Mouse (Mus musculus) bone marrow, adult 2 months (tissue): ENCODE results near the gene Nhlrc3. TPM values are rescaled to one million over a fixed set of nuclear protein-coding genes. Genes with fewer than 3 reads are reported as not detected.

Experiments
- H3K27ac ChIP-seq: fragments of 200-500 bp; 2 replicates; pipeline ENCODE4 v1.5.1; 2012; ENCODE audit warnings: low read depth, mild to moderate bottlenecking, control low read depth, inconsistent platforms, low read length; ENCODE audit not compliant: control insufficient read depth, poor library complexity, insufficient read depth
- H3K4me1 ChIP-seq: fragments of 200-500 bp; 2 replicates; pipeline ENCODE4 v1.6.1; 2011; ENCODE audit warnings: low read length; ENCODE audit not compliant: control insufficient read depth, insufficient read depth
- H3K4me3 ChIP-seq: fragments of 200-500 bp; replicated peaks from 2 replicates; pipeline ENCODE3; 2011; ENCODE audit warnings: mild to moderate bottlenecking, low read depth, low read length, control low read depth; ENCODE audit not compliant: control insufficient read depth
- CTCF ChIP-seq: fragments of 200-500 bp; IDR thresholded peaks from 2 replicates; pipeline ENCODE4 v1.5.1; 2011; ENCODE audit warnings: low read length, control low read depth; ENCODE audit not compliant: control insufficient read depth, insufficient read depth
- POLR2A ChIP-seq: fragments of 200-500 bp; IDR thresholded peaks from 2 replicates; pipeline ENCODE4 v1.6.1; 2011; ENCODE audit warnings: low read depth, mild to moderate bottlenecking, control low read depth, low read length, borderline replicate concordance; ENCODE audit not compliant: control insufficient read depth
- WGBS: fragments of 180-500 bp; shearing (Covaris S2); methylation state at CpG from one replicate; pipeline ENCODE4 v1.1.7; 2018; 5-methylcytosine and 5-hydroxymethylcytosine counted together
- polyA plus RNA-seq: library from polyadenylated mRNA; stranded (reverse); fragments of >200 nt; gene quantifications from 2 replicates; pipeline ENCODE4 v1.2.4, GENCODE M21; 2011; ENCODE audit warnings: low replicate concordance; ENCODE audit not compliant: missing spikeins, insufficient read depth, insufficient read length

Gene Nhlrc3
- polyA plus RNA-seq, 1 experiment, result 4.0 TPM

GRCm38 (mm10) chr3:53478419-53479046 is 15.4 kb upstream of the Nhlrc3 start:
- Histone ChIP-seq H3K4me3 (no peak overlapping the region), H3K4me1 (peaks cover 1% of the 10 kb centered on the region), H3K27ac (no peak overlapping the region)
- 92% methylated on average over 30 of the region's 30 CpGs for WGBS
- TF ChIP-seq CTCF (no peak), POLR2A (no peak)

DNA sequence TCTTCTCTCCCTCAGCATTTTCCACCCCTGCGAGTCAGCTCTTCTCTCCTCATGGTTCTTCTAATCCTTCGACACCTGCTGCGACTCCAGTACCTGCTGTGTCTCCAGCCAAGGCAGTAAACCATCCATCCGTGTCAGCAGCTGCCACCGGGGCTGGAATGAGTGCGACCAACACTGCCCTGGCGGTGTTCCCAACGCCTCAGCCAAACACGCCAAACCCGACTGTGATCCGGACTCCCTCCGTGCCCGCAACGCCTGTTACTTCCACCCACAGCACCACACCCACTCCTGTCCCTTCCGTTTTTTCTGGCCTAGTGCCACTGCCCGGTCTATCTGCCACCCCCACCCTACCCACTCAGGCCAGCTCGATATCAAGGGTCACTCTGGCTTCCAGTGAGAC is 14.3 kb upstream of the Nhlrc3 start:
- TF ChIP-seq CTCF (no peak), POLR2A (no peak)
- no peaks in the 10 kb centered on the region; the same call in 1 of the 2 replicates for H3K4me1 ChIP-seq
- H3K4me3 ChIP-seq, result no peak overlapping the region
- WGBS, result 89% methylated on average over 17 of the region's 17 CpGs
- no peak overlapping the region for H3K27ac ChIP-seq

GRCm38 (mm10) chr3:53475889-53476288 is 12.8 kb upstream of the Nhlrc3 start:
- 51% methylated on average over 6 of the region's 6 CpGs for WGBS
- TF ChIP-seq CTCF (peak; percentile 48; the same call in 1 of the 2 replicates), POLR2A (no peak)
- no peaks in the 10 kb centered on the region; the same call in 1 of the 2 replicates for H3K4me1 ChIP-seq
- no peak overlapping the region for H3K27ac ChIP-seq
- H3K4me3 ChIP-seq, result no peak overlapping the region

- TF ChIP-seq POLR2A (no peak), CTCF (no peak)
- WGBS, result 77% methylated on average over 4 of the region's 4 CpGs
- Histone ChIP-seq H3K4me3 (no peak overlapping the region), H3K27ac (no peak overlapping the region), H3K4me1 (no peaks in the 10 kb centered on the region; the same call in 1 of the 2 replicates)
These were observed 11.0 kb upstream of the Nhlrc3 start for GRCm38 (mm10) chr3:53474179-53474578.

DNA sequence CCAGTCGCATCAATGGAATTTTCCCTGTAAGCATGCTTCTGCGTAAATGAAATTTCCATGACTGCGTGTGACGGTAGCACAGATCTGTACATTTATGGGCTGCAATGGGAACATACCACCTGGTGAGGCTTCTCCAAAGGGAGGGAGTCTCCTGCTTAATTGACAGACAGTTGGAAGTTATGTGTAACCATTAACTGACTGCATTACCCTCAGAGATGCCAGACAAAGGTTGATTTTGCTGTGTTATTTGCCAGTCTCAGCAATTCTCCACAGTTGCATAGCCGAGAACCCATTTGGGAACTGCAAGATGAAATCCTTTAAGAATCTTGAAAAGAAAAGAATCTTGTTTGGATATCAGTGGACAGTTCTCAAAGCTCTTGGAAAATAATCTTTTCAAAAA is 8.9 kb upstream of the Nhlrc3 start:
- H3K4me3 ChIP-seq, result no peak overlapping the region
- WGBS, result 95% methylated on average over 5 of the region's 5 CpGs
- H3K4me1 ChIP-seq, result no peaks in the 10 kb centered on the region; the same call in 1 of the 2 replicates
- TF ChIP-seq CTCF (no peak), POLR2A (no peak)
- H3K27ac ChIP-seq, result no peak overlapping the region

- H3K4me3 ChIP-seq, result no peak overlapping the region
- TF ChIP-seq CTCF (no peak), POLR2A (no peak)
- peaks cover under 1% of the 10 kb centered on the region for H3K4me1 ChIP-seq
- H3K27ac ChIP-seq, result no peak overlapping the region
- 81% methylated on average over 5 of the region's 5 CpGs for WGBS
These were observed 6.5 kb upstream of the Nhlrc3 start for GRCm38 (mm10) chr3:53469650-53470049.

GRCm38 (mm10) chr3:53467356-53467755 is 4.2 kb upstream of the Nhlrc3 start:
- WGBS, result 77% methylated on average over 5 of the region's 5 CpGs

GRCm38 (mm10) chr3:53466481-53466880 is 3.3 kb upstream of the Nhlrc3 start:
- TF ChIP-seq CTCF, result no peak
- no peak for TF ChIP-seq POLR2A
- peaks cover 1% of the 10 kb centered on the region; the same call in 1 of the 2 replicates for H3K4me1 ChIP-seq
- H3K27ac ChIP-seq, result no peak overlapping the region
- no peak overlapping the region for H3K4me3 ChIP-seq
- 32% methylated on average over 9 of the region's 9 CpGs for WGBS

More at GRCm38 (mm10) chr3:53467356-53467755, 4.2 kb upstream of the Nhlrc3 start:
- Histone ChIP-seq H3K27ac (no peak overlapping the region), H3K4me3 (no peak overlapping the region), H3K4me1 (peaks cover 1% of the 10 kb centered on the region; the same call in 1 of the 2 replicates)
- TF ChIP-seq POLR2A (no peak), CTCF (no peak)
